Mouse (Mus musculus) spleen, embryonic (tissue): ENCODE data around the gene Syndig1.

Experiments
- CTCF ChIA-PET: fragments of 350-600 bp; sonication (Branson Sonifier 250); formaldehyde crosslinking; loops from one replicate; lab custom pipeline; 2022; lab: Charles Lee

The Syndig1 gene

GRCm38 (mm10) chr2:149828911-149829310, at the start of gene Syndig1:
TSS of gene Syndig1 (plus strand) at chr2:149829211.
- CTCF ChIA-PET: no interaction called here

- CTCF ChIA-PET: no interaction called here
Measured at GRCm38 (mm10) chr2:149798613-149799012, 30.4 kb upstream of the Syndig1 start.

GRCm38 (mm10) chr2:149804599-149805140, 24.3 kb upstream of the Syndig1 start:
- CTCF ChIA-PET: no interaction called here

- CTCF ChIA-PET: no interaction called here
Measured at GRCm38 (mm10) chr2:149805256-149805655, 23.8 kb upstream of the Syndig1 start.

- CTCF ChIA-PET: no interaction called here
Measured at GRCm38 (mm10) chr2:149812899-149813298, 16.1 kb upstream of the Syndig1 start.

GRCm38 (mm10) chr2:149818395-149818794, 10.6 kb upstream of the Syndig1 start:
- CTCF ChIA-PET: no interaction called here

- CTCF ChIA-PET: no interaction called here
Measured at GRCm38 (mm10) chr2:149819751-149820150, 9.3 kb upstream of the Syndig1 start.

- CTCF ChIA-PET: no interaction called here
Measured at GRCm38 (mm10) chr2:149820201-149820600, 8.8 kb upstream of the Syndig1 start.

- CTCF ChIA-PET: no interaction called here
Measured at GRCm38 (mm10) chr2:149829955-149830535, 1.0 kb downstream of the Syndig1 start.

GRCm38 (mm10) chr2:149830536-149831458, 1.8 kb downstream of the Syndig1 start, which contains the start of gene C530025M09Rik:
TSS of gene C530025M09Rik (minus strand) at chr2:149831213.
- CTCF ChIA-PET: no interaction called here

GRCm38 (mm10) chr2:149831459-149832245, 2.6 kb downstream of the Syndig1 start:
- CTCF ChIA-PET: no interaction called here

GRCm38 (mm10) chr2:149832301-149832700, 3.3 kb downstream of the Syndig1 start:
- CTCF ChIA-PET: no interaction called here

GRCm38 (mm10) chr2:149835091-149835490, 6.1 kb downstream of the Syndig1 start:
- CTCF ChIA-PET: no interaction called here

- CTCF ChIA-PET: no interaction called here
Measured at GRCm38 (mm10) chr2:149836471-149837135, 7.6 kb downstream of the Syndig1 start.

- CTCF ChIA-PET: no interaction called here
Measured at GRCm38 (mm10) chr2:149839666-149840065, 10.7 kb downstream of the Syndig1 start.

- CTCF ChIA-PET: no interaction called here
Measured at GRCm38 (mm10) chr2:149844575-149844974, 15.6 kb downstream of the Syndig1 start.

GRCm38 (mm10) chr2:149848778-149849177, 19.8 kb downstream of the Syndig1 start:
- CTCF ChIA-PET: no interaction called here

GRCm38 (mm10) chr2:149861002-149861401, 32.0 kb downstream of the Syndig1 start:
- CTCF ChIA-PET: no interaction called here

- CTCF ChIA-PET: no interaction called here
Measured at GRCm38 (mm10) chr2:149865914-149866435, 37.0 kb downstream of the Syndig1 start.

GRCm38 (mm10) chr2:149870496-149870895, 41.5 kb downstream of the Syndig1 start:
- CTCF ChIA-PET: no interaction called here

GRCm38 (mm10) chr2:149872496-149872895, 43.5 kb downstream of the Syndig1 start:
- CTCF ChIA-PET: no interaction called here
